Mouse (Mus musculus) myocyte (in vitro differentiated cells): ENCODE measurements around the gene 4921539E11Rik. TPM values are rescaled to one million over a fixed set of nuclear protein-coding genes. Genes with fewer than 3 reads are reported as not detected.

ENCODE experiments used
- H3K27me3 ChIP-seq: one replicate; pipeline ENCODE4 v1.6.1; 2011; ENCODE audit not compliant: control insufficient read depth, insufficient read depth, insufficient read length
- H3K36me3 ChIP-seq: one replicate; pipeline ENCODE4 v1.6.1; 2011; ENCODE audit not compliant: control insufficient read depth, insufficient read depth
- H3K4me2 ChIP-seq: one replicate; pipeline ENCODE4 v1.6.1; 2011; ENCODE audit warnings: low read depth, control low read depth
- H3K4me3 ChIP-seq: one replicate; pipeline ENCODE4 v1.5.1; 2011; ENCODE audit warnings: mild to moderate bottlenecking, control low read depth, moderate library complexity
- H3K79me2 ChIP-seq: one replicate; pipeline ENCODE4 v1.6.1; 2011; ENCODE audit not compliant: control insufficient read depth, insufficient read depth
- H3ac ChIP-seq: one replicate; pipeline ENCODE4 v1.6.1; 2011; ENCODE audit not compliant: control insufficient read depth, insufficient read length
- CEBPB ChIP-seq: IDR thresholded peaks from 2 replicates; pipeline ENCODE4 v1.6.1; 2011; ENCODE audit warnings: mild to moderate bottlenecking, moderate library complexity; ENCODE audit not compliant: poor library complexity, insufficient read depth, severe bottlenecking
- E2F4 ChIP-seq: IDR thresholded peaks from one replicate; pipeline ENCODE4 v1.6.1; 2011; ENCODE audit warnings: mild to moderate bottlenecking, control low read depth, moderate library complexity; ENCODE audit not compliant: insufficient read depth
- MAX ChIP-seq: IDR thresholded peaks from one replicate; pipeline ENCODE4 v1.6.1; 2011; ENCODE audit warnings: low read depth, mild to moderate bottlenecking, control low read depth
- MYOD1 ChIP-seq, 3 experiments: IDR thresholded peaks; one replicate each; pipeline ENCODE4 v1.6.1; 2011; ENCODE audit warnings: control low read depth in 2 of 3, low read depth in 2 of 3, mild to moderate bottlenecking in 2 of 3, moderate library complexity in 1 of 3; ENCODE audit not compliant: insufficient read length in 2 of 3, control insufficient read depth in 1 of 3
- MYOG ChIP-seq, 3 experiments: IDR thresholded peaks; one replicate each; pipeline ENCODE4 v1.6.1; 2011; ENCODE audit warnings: control low read depth in 2 of 3, low read depth in 2 of 3, mild to moderate bottlenecking in 2 of 3; ENCODE audit not compliant: insufficient read length in 2 of 3, control insufficient read depth in 1 of 3, insufficient read depth in 1 of 3
- POLR2A ChIP-seq: IDR thresholded peaks from one replicate; pipeline ENCODE4 v1.6.1; 2011; ENCODE audit warnings: low read depth, mild to moderate bottlenecking, control low read depth, moderate library complexity; ENCODE audit not compliant: insufficient read length
- POLR2AphosphoS2 ChIP-seq: IDR thresholded peaks from one replicate; pipeline ENCODE4 v1.6.1; 2011; ENCODE audit warnings: low read depth, control low read depth; ENCODE audit not compliant: insufficient read length
- REST ChIP-seq: IDR thresholded peaks from one replicate; pipeline ENCODE4 v1.6.1; 2011; ENCODE audit warnings: mild to moderate bottlenecking, control low read depth, moderate library complexity; ENCODE audit not compliant: insufficient read depth, insufficient read length
- SRF ChIP-seq: IDR thresholded peaks from one replicate; pipeline ENCODE4 v1.6.1; 2011; ENCODE audit warnings: low read depth; ENCODE audit not compliant: control insufficient read depth, insufficient read length
- TCF12 ChIP-seq: IDR thresholded peaks from one replicate; pipeline ENCODE4 v1.6.1; 2011; ENCODE audit warnings: mild to moderate bottlenecking, control low read depth; ENCODE audit not compliant: poor library complexity, insufficient read depth, severe bottlenecking
- TCF3 ChIP-seq: IDR thresholded peaks from one replicate; pipeline ENCODE4 v1.6.1; 2011; ENCODE audit warnings: low read depth, control low read depth; ENCODE audit not compliant: insufficient read length
- USF1 ChIP-seq: IDR thresholded peaks from one replicate; pipeline ENCODE4 v1.6.1; 2011; ENCODE audit warnings: low read depth, mild to moderate bottlenecking, control low read depth, moderate library complexity
- polyA plus RNA-seq: library from polyadenylated mRNA; unstranded; fragments of >200 nt; fragmentation: generic; extraction: Trizol; gene quantifications from one replicate; pipeline ENCODE4 v1.2.1, GENCODE M21; 2012; ENCODE audit warnings: missing spikeins

The 4921539E11Rik gene
- polyA plus RNA-seq, 1 experiment: not detected

DNA sequence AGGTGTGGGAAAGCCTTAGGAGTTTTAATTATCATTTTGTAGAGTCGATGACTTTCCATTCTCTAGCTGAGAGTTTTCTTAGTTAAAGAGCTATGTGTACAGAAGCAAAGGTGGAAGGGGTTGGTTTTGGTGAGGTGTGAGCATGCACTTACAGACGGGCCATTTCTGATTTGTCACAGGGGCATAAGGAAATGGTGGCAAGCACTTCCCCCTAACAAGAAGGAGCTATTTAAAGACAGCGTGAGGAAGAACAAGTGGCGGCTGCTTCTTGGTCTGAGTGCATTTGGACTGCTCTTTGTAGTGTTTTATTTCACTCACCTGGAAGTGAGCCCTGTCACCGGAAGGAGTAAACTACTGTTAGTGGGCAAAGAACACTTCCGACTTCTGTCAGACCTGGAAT lies 30.8 kb upstream of the 4921539E11Rik start:
- Histone ChIP-seq H3K79me2 (no peaks in the 10 kb centered on the region), H3K4me3 (no peak overlapping the region), H3K4me2 (no peak overlapping the region), H3K27me3 (no peaks in the 10 kb centered on the region), H3K36me3 (no peaks in the 10 kb centered on the region), H3ac (no peak overlapping the region)
- TF ChIP-seq MYOD1 (IDR thresholded peaks at IDR 0.05; ENCODE audit: control insufficient read depth in 1 of 3, insufficient read length in 2 of 3, low read depth in 2 of 3): no peak
- TF ChIP-seq E2F4: no peak

DNA sequence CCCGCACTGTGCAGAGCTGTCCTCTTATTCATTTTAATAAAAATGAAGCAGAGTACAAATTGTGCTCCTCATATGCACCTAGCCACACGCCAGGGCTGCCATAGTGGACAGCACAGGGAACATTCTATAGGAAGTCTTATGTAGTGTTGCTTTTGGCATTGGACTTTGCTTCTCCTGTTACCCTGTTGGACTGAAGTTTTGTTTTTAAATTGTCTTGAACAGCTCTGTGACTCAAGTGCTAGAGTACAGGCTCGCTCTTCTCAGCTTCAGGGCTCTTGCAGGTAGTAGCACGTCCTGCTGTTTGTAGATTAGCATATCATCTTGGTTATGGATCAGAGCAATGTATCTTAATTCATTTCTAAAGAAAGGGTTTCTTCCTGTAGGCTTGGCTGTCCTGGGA lies 25.2 kb upstream of the 4921539E11Rik start:
- Histone ChIP-seq H3K36me3 (no peaks in the 10 kb centered on the region), H3K4me3 (no peak overlapping the region), H3ac (no peak overlapping the region), H3K27me3 (no peaks in the 10 kb centered on the region), H3K79me2 (no peaks in the 10 kb centered on the region), H3K4me2 (no peak overlapping the region)
- no peak for TF ChIP-seq POLR2A
- no peak for TF ChIP-seq SRF
- no peak for TF ChIP-seq MYOD1 (IDR thresholded peaks at IDR 0.05; ENCODE audit: control insufficient read depth in 1 of 3, insufficient read length in 2 of 3, low read depth in 2 of 3)
- TF ChIP-seq REST: no peak
- no peak for TF ChIP-seq USF1
- TF ChIP-seq MAX: no peak
- TF ChIP-seq TCF12: no peak
- no peak for TF ChIP-seq TCF3
- no peak for TF ChIP-seq MYOG (IDR thresholded peaks at IDR 0.05; ENCODE audit: control insufficient read depth in 1 of 3, insufficient read depth in 1 of 3, insufficient read length in 2 of 3, low read depth in 2 of 3)
- TF ChIP-seq CEBPB: no peak
- TF ChIP-seq E2F4: no peak

DNA sequence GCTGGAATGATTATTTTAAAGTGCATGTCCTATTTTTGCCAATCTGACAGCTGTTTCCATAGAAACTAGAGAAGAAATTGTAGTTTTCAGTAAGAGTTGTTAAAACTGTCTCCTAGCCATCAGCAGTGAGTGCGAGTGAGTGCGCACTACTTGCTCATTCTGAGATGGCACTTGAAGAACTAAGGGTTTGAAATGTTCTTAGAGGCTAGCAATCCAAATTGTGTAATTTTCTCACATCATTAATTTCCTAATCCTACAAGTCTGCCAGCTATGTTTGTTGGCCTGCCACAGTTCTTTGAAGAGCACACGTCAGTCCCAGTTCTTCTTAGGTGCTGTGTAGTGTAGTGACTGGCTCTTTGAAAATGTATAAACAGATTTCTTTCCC lies 23.9 kb upstream of the 4921539E11Rik start:
- H3K4me3 ChIP-seq: peak overlapping the region; percentile 40
- no peaks in the 10 kb centered on the region for H3K27me3 ChIP-seq
- H3K36me3 ChIP-seq: no peaks in the 10 kb centered on the region
- TF ChIP-seq USF1 (no peak), MYOG (IDR thresholded peaks at IDR 0.05; ENCODE audit: control insufficient read depth in 1 of 3, insufficient read depth in 1 of 3, insufficient read length in 2 of 3, low read depth in 2 of 3) (no peak), TCF12 (no peak), CEBPB (no peak), POLR2AphosphoS2 (no peak)
- H3K79me2 ChIP-seq: no peaks in the 10 kb centered on the region
- peak overlapping the region; percentile 62 for H3K4me2 ChIP-seq
- peak overlapping the region; percentile 79 for H3ac ChIP-seq

GRCm38 (mm10) chr4:103313587-103314525 lies 23.2 kb upstream of the 4921539E11Rik start, which contains the start of gene Oma1:
Oma1 (plus strand) TSS chr4:103313812.
- H3K4me2 ChIP-seq: peak within 1 kb of the TSS; percentile 81
- no peak for TF ChIP-seq REST
- peak in 1 of 3 experiments; percentile 13 for TF ChIP-seq MYOG (IDR thresholded peaks at IDR 0.05; ENCODE audit: control insufficient read depth in 1 of 3, insufficient read depth in 1 of 3, insufficient read length in 2 of 3, low read depth in 2 of 3)
- no peak for TF ChIP-seq TCF3
- peak; percentile 71 for TF ChIP-seq POLR2AphosphoS2
- TF ChIP-seq MAX: no peak
- no peak for TF ChIP-seq E2F4
- TF ChIP-seq POLR2A: peak; percentile 79
- H3K4me3 ChIP-seq: peak within 1 kb of the TSS; percentile 40
- H3K27me3 ChIP-seq: no peaks in the 10 kb centered on the region
- no peaks in the 10 kb centered on the region for H3K79me2 ChIP-seq
- peak within 1 kb of the TSS; percentile 79 for H3ac ChIP-seq
- no peaks in the 10 kb centered on the region for H3K36me3 ChIP-seq

GRCm38 (mm10) chr4:103303851-103304250 lies 13.2 kb upstream of the 4921539E11Rik start:
- H3K27me3 ChIP-seq: no peaks in the 10 kb centered on the region
- TF ChIP-seq USF1 (no peak), CEBPB (no peak), POLR2A (no peak), MAX (no peak), E2F4 (no peak), REST (no peak), MYOD1 (IDR thresholded peaks at IDR 0.05; ENCODE audit: control insufficient read depth in 1 of 3, insufficient read length in 2 of 3, low read depth in 2 of 3) (no peak), TCF3 (no peak), TCF12 (no peak), MYOG (IDR thresholded peaks at IDR 0.05; ENCODE audit: control insufficient read depth in 1 of 3, insufficient read depth in 1 of 3, insufficient read length in 2 of 3, low read depth in 2 of 3) (no peak), POLR2AphosphoS2 (no peak), SRF (no peak)
- H3K4me3 ChIP-seq: no peak overlapping the region
- no peak overlapping the region for H3K4me2 ChIP-seq
- H3K79me2 ChIP-seq: no peaks in the 10 kb centered on the region
- no peak overlapping the region for H3ac ChIP-seq
- H3K36me3 ChIP-seq: no peaks in the 10 kb centered on the region
